Mouse (Mus musculus): ENCODE data around the gene Gm8653.
"Not testable (repeated sequence)": the region's sequence is repeated elsewhere in the genome, so short reads cannot be mapped to it uniquely, and the experiment has no call there.

Gene Gm8653

GRCm38 (mm10) chr7:22201164-22201563, at the start of gene Gm8653:
Gene Gm8653, minus strand, starts transcription at chr7:22201264.
- not testable (repeated sequence) for DNase-seq

GRCm38 (mm10) chr7:22229384-22229783, 28.3 kb upstream of the Gm8653 start, which contains the start of gene Gm8453:
Gene Gm8453, minus strand, starts transcription at chr7:22229484.
- not testable (repeated sequence) for DNase-seq

DNA sequence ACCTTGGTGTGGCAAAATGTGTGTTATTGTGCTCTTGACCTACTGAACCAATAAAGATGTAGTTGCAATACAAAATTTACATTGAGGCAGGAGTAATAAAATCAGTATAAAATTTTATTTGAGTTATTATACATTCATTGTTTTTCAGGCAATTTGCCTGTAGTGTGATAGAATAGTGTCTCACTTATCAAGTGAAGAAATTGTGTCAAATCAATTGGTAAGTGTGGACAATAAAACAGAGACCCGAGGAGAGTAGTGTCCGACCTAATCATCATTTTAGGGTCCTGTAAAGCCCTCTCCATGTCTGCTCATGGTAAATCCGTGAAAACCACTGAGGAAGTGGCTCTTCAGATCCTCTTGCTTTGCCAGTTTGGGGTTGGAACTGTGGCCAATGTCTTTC, 12.0 kb downstream of the Gm8653 start, which contains the start of gene Vmn1r143:
TSS of gene Vmn1r143 (plus strand) at position 301 of the 400 bp plus-strand sequence.
- not testable (repeated sequence) for DNase-seq

DNA sequence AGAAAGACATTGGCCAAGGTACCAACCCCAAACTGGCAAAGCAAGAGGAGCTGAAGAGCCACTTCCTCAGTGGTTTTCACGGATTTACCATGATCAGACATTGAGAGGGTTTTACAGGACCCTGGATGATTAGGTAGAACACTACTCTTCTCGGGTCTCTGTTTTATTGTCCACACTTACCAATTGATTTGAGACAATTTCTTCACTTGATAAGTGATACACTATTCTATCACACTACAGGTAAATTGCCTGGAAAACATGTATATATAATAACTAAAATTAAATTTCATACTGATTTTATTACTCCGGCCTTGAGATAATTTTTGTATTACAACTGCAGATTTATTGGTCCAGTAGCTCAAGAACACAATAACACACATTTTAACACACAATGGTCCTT, 37.1 kb downstream of the Gm8653 start, which contains the start of gene Vmn1r142:
TSS of gene Vmn1r142 (minus strand) at position 101 of the 400 bp plus-strand sequence.
- not testable (repeated sequence) for DNase-seq

Data from lung, postnatal 4 days (tissue).